Mouse (Mus musculus) spleen, postnatal 14 days (tissue): Measurements from ENCODE around the gene Gnat3.
"Not testable (repeated sequence)": the region's sequence is repeated elsewhere in the genome, so short reads cannot be mapped to it uniquely, and the experiment has no call there.

Experiments
- DNase-seq, 2 experiments: peaks; one replicate each; pipeline ENCODE4 v3.0.0; 2021 to 2022; ENCODE audit warnings: low spot score in 2 of 2

The Gnat3 gene

GRCm38 (mm10) chr5:17962249-17962648 lies at the start of gene Gnat3:
Gene Gnat3 (plus strand): TSS chr5:17962549.
- DNase-seq: no peak

GRCm38 (mm10) chr5:17918966-17919365 lies 43.4 kb upstream of the Gnat3 start:
- DNase-seq: no peak

GRCm38 (mm10) chr5:17923648-17924047 lies 38.7 kb upstream of the Gnat3 start:
- no peak for DNase-seq

GRCm38 (mm10) chr5:17924085-17924518 lies 38.2 kb upstream of the Gnat3 start:
- DNase-seq: no peak

- DNase-seq: no peak
These were observed 33.9 kb upstream of the Gnat3 start for GRCm38 (mm10) chr5:17928471-17928870.

- no peak for DNase-seq
These were observed 33.3 kb upstream of the Gnat3 start for GRCm38 (mm10) chr5:17929006-17929567.

GRCm38 (mm10) chr5:17931588-17931987 lies 30.8 kb upstream of the Gnat3 start:
- not testable (repeated sequence) for DNase-seq

- no peak for DNase-seq
These were observed 27.8 kb upstream of the Gnat3 start for GRCm38 (mm10) chr5:17934501-17934900.

GRCm38 (mm10) chr5:17938170-17938939 lies 24.0 kb upstream of the Gnat3 start:
- DNase-seq: no peak

- DNase-seq: no peak
These were observed 5.9 kb upstream of the Gnat3 start for GRCm38 (mm10) chr5:17956468-17956867.

- DNase-seq: no peak
These were observed 7.5 kb downstream of the Gnat3 start for GRCm38 (mm10) chr5:17969704-17970390.

GRCm38 (mm10) chr5:17970391-17970730 lies 8.0 kb downstream of the Gnat3 start:
- no peak for DNase-seq

- DNase-seq: no peak
These were observed 18.3 kb downstream of the Gnat3 start for GRCm38 (mm10) chr5:17980501-17981121.

- no peak for DNase-seq
These were observed 20.4 kb downstream of the Gnat3 start for GRCm38 (mm10) chr5:17982770-17983169.

- DNase-seq: no peak
These were observed 22.2 kb downstream of the Gnat3 start for GRCm38 (mm10) chr5:17984522-17984921.

GRCm38 (mm10) chr5:17986611-17987010 lies 24.3 kb downstream of the Gnat3 start:
- DNase-seq: no peak

- no peak for DNase-seq
These were observed 28.3 kb downstream of the Gnat3 start for GRCm38 (mm10) chr5:17990618-17991017.

GRCm38 (mm10) chr5:17999570-17999969 lies 37.2 kb downstream of the Gnat3 start:
- no peak for DNase-seq

- DNase-seq: no peak
These were observed 37.8 kb downstream of the Gnat3 start for GRCm38 (mm10) chr5:18000185-18000584.

- no peak for DNase-seq
These were observed 39.3 kb downstream of the Gnat3 start for GRCm38 (mm10) chr5:18001646-18002045.

GRCm38 (mm10) chr5:18003675-18004074 lies 41.3 kb downstream of the Gnat3 start:
- DNase-seq: no peak

- no peak for DNase-seq
These were observed 42.7 kb downstream of the Gnat3 start for GRCm38 (mm10) chr5:18004824-18005611.
